Mouse (Mus musculus) CD4-positive naive resting alpha-beta T cell, adult 57 days (primary cell): Measurements from ENCODE around the gene Helz. TPM values are rescaled to one million over a fixed set of nuclear protein-coding genes. Genes with fewer than 3 reads are reported as not detected.

Source experiments
- total RNA-seq: library from RNA; stranded (reverse); gene quantifications from one replicate; pipeline ENCODE4 v1.2.4, GENCODE M21; 2023

The Helz gene
- 76.2 TPM for total RNA-seq

DNA sequence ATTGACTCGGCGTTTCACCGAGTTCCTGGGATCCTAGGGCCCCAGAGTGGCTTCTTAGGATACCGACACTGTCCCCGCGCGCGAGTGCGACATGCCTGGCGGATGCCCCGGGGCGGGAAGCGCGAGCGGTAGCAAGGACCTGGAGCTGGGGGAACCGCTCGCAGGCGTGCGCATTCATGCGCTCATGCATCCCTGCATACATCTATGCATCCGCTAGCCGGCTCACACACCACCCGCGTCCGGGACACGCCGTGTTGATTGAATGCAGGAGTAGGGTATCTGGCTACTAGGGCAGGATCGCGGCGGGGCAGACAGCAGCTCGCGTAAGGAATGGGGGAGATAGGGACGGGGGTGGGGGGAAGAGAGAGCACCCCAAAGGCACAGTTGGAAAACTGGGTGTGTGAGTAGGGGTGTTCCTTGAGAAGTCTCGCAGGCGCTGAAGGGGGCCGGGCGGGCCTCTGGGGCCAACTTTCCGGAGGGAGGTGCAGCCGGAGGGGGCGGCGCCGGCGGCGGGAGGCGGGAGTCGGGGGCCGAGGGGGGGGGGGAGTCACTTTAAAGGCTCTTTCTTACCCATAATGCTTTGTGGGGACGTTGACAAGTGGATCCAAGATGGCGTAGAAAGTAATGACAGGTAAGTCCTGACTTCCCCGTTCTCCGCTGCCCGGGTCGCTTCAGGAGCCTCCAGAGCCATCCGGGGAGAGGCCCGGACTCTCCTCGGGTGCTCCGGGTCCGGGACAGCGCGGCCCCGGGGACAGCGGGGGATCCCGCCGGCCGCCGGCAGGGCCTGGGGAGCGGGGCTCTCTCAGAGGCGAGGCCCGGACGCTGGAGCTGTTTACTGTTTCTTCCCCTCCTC lies at the start of gene Helz:
Gene Helz (plus strand): TSS at position 580 of the 853 bp plus-strand sequence.

DNA sequence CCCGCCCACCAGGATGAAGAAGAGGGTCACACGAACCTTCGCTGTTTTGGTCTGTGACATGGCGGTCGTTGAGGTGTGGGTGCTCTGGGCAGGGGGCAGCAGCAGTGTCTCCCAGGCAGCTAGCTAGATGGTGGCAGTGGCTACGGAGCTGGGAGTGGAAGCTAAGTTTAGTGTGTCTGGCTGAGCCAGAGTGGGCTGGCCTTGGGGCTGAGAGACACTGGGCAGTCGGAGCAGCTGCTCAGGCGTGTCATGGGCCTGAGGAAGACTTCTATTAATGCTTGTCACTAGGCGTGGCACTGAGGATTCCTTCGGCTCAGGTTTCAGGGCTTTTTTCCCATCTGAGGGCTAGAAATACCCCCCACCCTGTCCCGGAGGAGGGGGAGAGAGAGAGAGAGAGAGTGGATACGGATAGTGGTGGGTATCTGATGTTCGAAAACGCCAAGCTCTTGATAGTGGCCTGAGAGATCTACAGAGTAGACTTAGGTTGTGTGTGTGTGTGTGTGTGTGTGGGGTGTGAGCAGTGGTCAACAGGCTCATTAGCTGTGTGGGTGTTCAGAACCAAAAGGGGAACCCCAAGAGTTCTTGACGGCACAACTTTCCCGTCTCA lies 168.7 kb downstream of the Helz start, which contains the start of gene Cacng1:
Gene Cacng1 (minus strand): TSS at position 191 of the 607 bp plus-strand sequence.

Other genes with a start within 250 kb of the Helz start
- gene Pitpnc1, start 77.2 kb upstream of the Helz start, total RNA-seq = 145 TPM
- 43.0 TPM for gene Psmd12, start 68.4 kb upstream of the Helz start, total RNA-seq
- gene Cacng1, start 168.6 kb downstream of the Helz start, total RNA-seq = not detected
- not detected for gene Cacng4, start 246.6 kb downstream of the Helz start, total RNA-seq